ENCODE assay signal across 21 mouse cellular contexts in the genomic region with DNA sequence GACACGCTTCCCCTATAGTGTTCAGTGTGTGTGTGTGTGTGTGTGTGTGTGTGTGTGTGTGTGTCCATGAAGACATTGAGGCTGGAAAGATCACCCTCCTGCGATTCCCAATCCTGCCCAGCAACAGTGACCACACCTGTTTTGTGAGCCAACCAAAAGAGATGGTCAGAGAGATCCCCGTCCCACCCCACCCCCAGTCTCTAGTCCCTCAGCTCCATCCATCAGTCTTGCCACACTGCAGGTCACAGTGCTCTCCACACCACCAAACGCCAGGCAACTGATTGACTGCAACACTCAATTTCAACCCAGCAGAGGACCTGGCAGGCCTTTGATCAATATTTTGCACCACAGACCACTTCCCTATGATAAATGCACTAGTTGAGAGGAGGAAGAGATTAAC.
"Had no signal": no experiment of that assay in that cellular context is flagged by ENCODE, and none has a peak within 500 bp of the region (broad histone marks: within the 10 kb centered on the region; RNA-seq: fewer than 3 reads in every experiment).

No protein-coding gene starts in this region.

- H3K27ac ChIP-seq: gastrocnemius, adult 2 months; heart, adult 2 months; hindbrain, embryonic 10.5 days; hindbrain, embryonic 12.5 days; hindbrain, embryonic 14.5 days; intestine, embryonic 15.5 days; layer of hippocampus, adult 2 months; left cerebral cortex, adult 2 months; limb, embryonic 10.5 days; limb, embryonic 12.5 days had no signal

- H3K9me3 ChIP-seq: hindbrain, embryonic 10.5 days; intestine, embryonic 15.5 days; limb, embryonic 10.5 days; limb, embryonic 12.5 days had no signal

- H3K9ac ChIP-seq: heart, embryonic 12.5 days; hindbrain, embryonic 12.5 days; hindbrain, embryonic 14.5 days; intestine, embryonic 15.5 days; limb, embryonic 12.5 days had no signal

- H3K4me2 ChIP-seq: heart, embryonic 12.5 days; hindbrain, embryonic 12.5 days; hindbrain, embryonic 14.5 days; intestine, embryonic 15.5 days; limb, embryonic 12.5 days; liver, embryonic 11.5 days had no signal

- H3K4me3 ChIP-seq: gastrocnemius, adult 2 months; heart, adult 2 months; heart, embryonic 12.5 days; hindbrain, embryonic 10.5 days; hindbrain, embryonic 12.5 days; intestine, embryonic 15.5 days; layer of hippocampus, adult 2 months; left cerebral cortex, adult 2 months; limb, embryonic 10.5 days; limb, embryonic 12.5 days had no signal

- DNase-seq: gastrocnemius, adult 2 months; gastrocnemius, postnatal 10 days; gastrocnemius, postnatal 25 days; heart, adult 2 months; heart, postnatal 10 days; heart, postnatal 4 days; kidney, postnatal 25 days; liver had no signal

- ATAC-seq: hindbrain, embryonic 16.5 days; inflammation-experienced regulatory T-cells, adult 6 months; intestine, embryonic 15.5 days; intestine, postnatal 0 days had no signal

- H3K27me3 ChIP-seq: heart, embryonic 12.5 days; hindbrain, embryonic 12.5 days; intestine, embryonic 15.5 days; limb, embryonic 12.5 days had no signal

- H3K4me1 ChIP-seq: intestine, embryonic 15.5 days; limb, embryonic 12.5 days had no signal

- H3K36me3 ChIP-seq: heart, embryonic 12.5 days; hindbrain, embryonic 10.5 days; hindbrain, embryonic 12.5 days; intestine, embryonic 15.5 days; limb, embryonic 10.5 days; limb, embryonic 12.5 days had no signal
